Mouse (Mus musculus): ENCODE measurements around the gene Atp8b5. TPM values are rescaled to one million over a fixed set of nuclear protein-coding genes. Genes with fewer than 3 reads are reported as not detected.

The Atp8b5 gene
- polyA plus RNA-seq, 1 experiment: not detected

DNA sequence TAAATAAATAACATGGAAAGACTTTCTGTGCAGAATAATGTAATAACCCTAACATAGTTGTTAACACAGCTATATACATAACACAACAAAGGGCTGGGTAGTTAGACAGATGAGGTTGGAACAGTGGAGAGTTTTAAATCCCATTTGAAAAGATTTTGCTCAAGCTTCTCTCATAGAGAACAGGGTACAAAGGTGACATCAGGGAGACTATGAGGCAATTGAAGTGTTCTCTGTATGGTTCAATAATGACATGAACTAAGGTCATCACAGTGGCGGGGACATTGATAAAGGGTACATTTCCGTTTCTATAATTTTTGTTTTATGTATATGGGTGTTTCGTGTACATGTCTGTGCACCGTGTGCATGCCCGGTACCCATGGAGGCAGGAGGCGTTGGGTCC lies 112.6 kb downstream of the Atp8b5 start:
- TF ChIP-seq CTCF (IDR thresholded peaks at IDR 0.05; ENCODE audit: low read depth, low read length) (no peak), POLR2A (IDR thresholded peaks at IDR 0.05; ENCODE audit: borderline replicate concordance, low read depth, low read length) (no peak)
- no peak overlapping the region for H3K27ac ChIP-seq (ENCODE audit: insufficient read depth, low read depth, low read length)
- H3K4me1 ChIP-seq (ENCODE audit: control insufficient read depth, insufficient read depth, low read length): no peaks in the 10 kb centered on the region; the same call in 1 of the 2 replicates
- H3K4me3 ChIP-seq (ENCODE audit: insufficient read depth, low read length): no peak overlapping the region

GRCm38 (mm10) chr4:43380951-43381350 lies 114.0 kb downstream of the Atp8b5 start:
- Histone ChIP-seq H3K4me3 (ENCODE audit: insufficient read depth, low read length) (peak overlapping the region; percentile 95), H3K4me1 (ENCODE audit: control insufficient read depth, insufficient read depth, low read length) (peaks cover 2% of the 10 kb centered on the region; the same call in 1 of the 2 replicates), H3K27ac (ENCODE audit: insufficient read depth, low read depth, low read length) (peak overlapping the region; percentile 91; the same call in 1 of the 2 replicates)
- TF ChIP-seq CTCF (IDR thresholded peaks at IDR 0.05; ENCODE audit: low read depth, low read length) (no peak), POLR2A (IDR thresholded peaks at IDR 0.05; ENCODE audit: borderline replicate concordance, low read depth, low read length) (no peak)

- Histone ChIP-seq H3K4me3 (ENCODE audit: insufficient read depth, low read length) (peak within 1 kb of the TSS; percentile 95), H3K4me1 (ENCODE audit: control insufficient read depth, insufficient read depth, low read length) (peaks cover 7% of the 10 kb centered on the region), H3K27ac (ENCODE audit: insufficient read depth, low read depth, low read length) (peak within 1 kb of the TSS; percentile 91)
- TF ChIP-seq POLR2A (IDR thresholded peaks at IDR 0.05; ENCODE audit: borderline replicate concordance, low read depth, low read length): peak; percentile 56; the same call in 1 of the 2 replicates
- TF ChIP-seq CTCF (IDR thresholded peaks at IDR 0.05; ENCODE audit: low read depth, low read length): 0 out of 2 replicates have a peak, but pooled peaks have one; percentile 3
Measured at GRCm38 (mm10) chr4:43381408-43382154, 114.6 kb downstream of the Atp8b5 start, which contains the start of gene Rusc2. Gene Rusc2, plus strand, starts transcription at chr4:43381979.

- no peak for TF ChIP-seq CTCF (IDR thresholded peaks at IDR 0.05; ENCODE audit: low read depth, low read length)
- TF ChIP-seq POLR2A (IDR thresholded peaks at IDR 0.05; ENCODE audit: borderline replicate concordance, low read depth, low read length): no peak
- Histone ChIP-seq H3K4me3 (ENCODE audit: insufficient read depth, low read length) (peak overlapping the region; percentile 95), H3K27ac (ENCODE audit: insufficient read depth, low read depth, low read length) (peak overlapping the region; percentile 91), H3K4me1 (ENCODE audit: control insufficient read depth, insufficient read depth, low read length) (peaks cover 9% of the 10 kb centered on the region)
Measured at GRCm38 (mm10) chr4:43382155-43383020, 115.4 kb downstream of the Atp8b5 start.

GRCm38 (mm10) chr4:43383246-43384082 lies 116.5 kb downstream of the Atp8b5 start:
- H3K4me1 ChIP-seq (ENCODE audit: control insufficient read depth, insufficient read depth, low read length): peaks cover 12% of the 10 kb centered on the region
- TF ChIP-seq POLR2A (IDR thresholded peaks at IDR 0.05; ENCODE audit: borderline replicate concordance, low read depth, low read length) (no peak), CTCF (IDR thresholded peaks at IDR 0.05; ENCODE audit: low read depth, low read length) (no peak)
- H3K27ac ChIP-seq (ENCODE audit: insufficient read depth, low read depth, low read length): peak overlapping the region; percentile 91
- H3K4me3 ChIP-seq (ENCODE audit: insufficient read depth, low read length): peak overlapping the region; percentile 95

DNA sequence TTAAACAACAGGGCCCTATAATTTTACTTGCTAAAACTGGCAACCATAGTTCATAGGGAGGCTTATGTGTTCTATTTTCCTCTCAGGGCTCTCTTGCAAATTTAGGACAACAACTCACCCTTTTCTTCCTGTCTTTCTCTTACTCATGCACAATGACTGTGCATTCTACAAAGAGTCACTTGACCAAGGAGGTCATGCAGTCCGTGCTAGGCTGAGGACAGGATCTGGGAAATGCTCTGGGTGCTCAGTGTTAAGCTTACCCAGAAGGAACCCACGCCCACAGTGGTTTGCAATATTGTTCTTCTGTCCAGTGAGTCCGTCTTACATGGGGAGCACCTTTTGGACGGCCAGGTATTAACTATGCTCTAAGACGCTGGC lies 117.1 kb downstream of the Atp8b5 start:
- Histone ChIP-seq H3K4me3 (ENCODE audit: insufficient read depth, low read length) (peak overlapping the region; percentile 95), H3K27ac (ENCODE audit: insufficient read depth, low read depth, low read length) (peak overlapping the region; percentile 91), H3K4me1 (ENCODE audit: control insufficient read depth, insufficient read depth, low read length) (peaks cover 12% of the 10 kb centered on the region)
- TF ChIP-seq CTCF (IDR thresholded peaks at IDR 0.05; ENCODE audit: low read depth, low read length): no peak
- no peak for TF ChIP-seq POLR2A (IDR thresholded peaks at IDR 0.05; ENCODE audit: borderline replicate concordance, low read depth, low read length)

DNA sequence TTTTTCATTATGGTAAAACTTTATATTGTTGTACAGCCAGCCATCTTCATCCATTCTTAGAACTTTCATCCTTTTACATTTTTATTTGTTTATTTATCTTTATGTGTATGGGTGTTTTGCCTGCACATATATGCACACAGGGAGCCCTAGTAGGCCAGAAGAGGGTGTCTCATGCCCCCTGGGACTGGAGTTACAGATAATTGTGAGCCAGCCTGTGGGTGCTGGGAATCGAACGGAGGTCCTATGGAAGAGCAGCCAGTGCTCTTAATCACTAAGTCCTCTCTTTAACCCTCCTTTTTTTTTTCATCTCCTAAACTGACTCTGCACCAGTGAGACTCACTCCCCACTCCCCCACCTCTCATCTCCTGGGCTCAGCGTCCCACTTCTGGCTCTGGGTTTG lies 117.6 kb downstream of the Atp8b5 start:
- Histone ChIP-seq H3K27ac (ENCODE audit: insufficient read depth, low read depth, low read length) (peak overlapping the region; percentile 91), H3K4me3 (ENCODE audit: insufficient read depth, low read length) (peak overlapping the region; percentile 95), H3K4me1 (ENCODE audit: control insufficient read depth, insufficient read depth, low read length) (peaks cover 12% of the 10 kb centered on the region)
- no peak for TF ChIP-seq CTCF (IDR thresholded peaks at IDR 0.05; ENCODE audit: low read depth, low read length)
- no peak for TF ChIP-seq POLR2A (IDR thresholded peaks at IDR 0.05; ENCODE audit: borderline replicate concordance, low read depth, low read length)

DNA sequence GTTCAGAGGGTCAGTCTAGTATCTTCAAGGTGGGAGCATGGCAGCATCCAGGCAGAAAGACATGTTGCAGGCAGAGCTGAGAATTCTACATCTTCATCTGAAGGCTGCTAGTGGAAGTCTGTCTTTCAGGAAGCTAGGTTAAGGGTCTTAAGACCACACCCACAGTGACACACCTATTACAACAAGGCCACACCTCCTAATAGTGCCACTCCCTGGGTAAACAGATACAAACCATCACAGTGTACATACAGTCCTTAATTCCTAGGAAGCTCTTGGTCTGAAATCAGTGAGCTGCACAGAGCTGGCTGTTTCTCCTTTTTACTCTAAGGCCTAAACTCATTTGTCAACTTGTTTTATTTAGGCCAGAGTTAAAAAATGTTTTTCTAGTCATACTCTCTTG lies 120.0 kb downstream of the Atp8b5 start:
- no peak for TF ChIP-seq CTCF (IDR thresholded peaks at IDR 0.05; ENCODE audit: low read depth, low read length)
- TF ChIP-seq POLR2A (IDR thresholded peaks at IDR 0.05; ENCODE audit: borderline replicate concordance, low read depth, low read length): no peak
- no peak overlapping the region for H3K27ac ChIP-seq (ENCODE audit: insufficient read depth, low read depth, low read length)
- H3K4me3 ChIP-seq (ENCODE audit: insufficient read depth, low read length): no peak overlapping the region
- peaks cover 28% of the 10 kb centered on the region for H3K4me1 ChIP-seq (ENCODE audit: control insufficient read depth, insufficient read depth, low read length)

DNA sequence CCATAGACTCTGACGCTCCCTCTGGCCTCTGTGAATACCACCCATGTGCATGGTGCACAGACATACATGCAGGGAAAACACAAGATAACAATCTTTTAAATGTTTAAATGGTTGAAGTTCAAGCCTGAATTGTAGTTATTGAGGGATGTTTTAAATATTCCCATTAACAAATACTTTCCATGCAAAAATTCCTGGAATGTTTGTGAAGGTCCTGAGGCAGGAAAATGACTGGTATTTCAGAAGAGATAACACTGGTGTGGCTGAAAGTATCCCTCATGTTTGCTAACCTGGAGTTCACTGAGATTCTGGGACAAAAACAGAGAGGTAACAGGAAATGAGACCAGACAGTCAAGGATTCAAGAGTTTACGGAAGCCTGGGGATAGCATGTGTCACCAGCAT lies 122.4 kb downstream of the Atp8b5 start:
- Histone ChIP-seq H3K4me1 (ENCODE audit: control insufficient read depth, insufficient read depth, low read length) (peaks cover 32% of the 10 kb centered on the region), H3K27ac (ENCODE audit: insufficient read depth, low read depth, low read length) (no peak overlapping the region), H3K4me3 (ENCODE audit: insufficient read depth, low read length) (no peak overlapping the region)
- no peak for TF ChIP-seq CTCF (IDR thresholded peaks at IDR 0.05; ENCODE audit: low read depth, low read length)
